Mouse (Mus musculus) embryonic facial prominence, embryonic 10.5 days (tissue): ENCODE data around the gene Gm49394. TPM values are rescaled to one million over a fixed set of nuclear protein-coding genes. Genes with fewer than 3 reads are reported as not detected.

ENCODE experiments used
- DNase-seq: peaks from one replicate; pipeline ENCODE4 v3.0.0-alpha.2; 2017; ENCODE audit warnings: low spot score
- H3K27ac ChIP-seq: fragments of 300-500 bp; sonication (generic); replicated peaks from 2 replicates; pipeline ENCODE4 v1.5.1; 2016; ENCODE audit warnings: mild to moderate bottlenecking
- H3K27me3 ChIP-seq: fragments of 300-500 bp; sonication (generic); replicated peaks from 2 replicates; pipeline ENCODE4 v1.6.1; 2016; ENCODE audit warnings: low read depth, mild to moderate bottlenecking; ENCODE audit not compliant: poor library complexity, severe bottlenecking
- H3K36me3 ChIP-seq: fragments of 300-500 bp; sonication (generic); replicated peaks from 2 replicates; pipeline ENCODE4 v1.6.1; 2016; ENCODE audit warnings: mild to moderate bottlenecking, moderate library complexity
- H3K4me1 ChIP-seq: fragments of 300-500 bp; sonication (generic); 2 replicates; pipeline ENCODE4 v1.6.1; 2016
- H3K4me3 ChIP-seq: fragments of 300-500 bp; sonication (generic); 2 replicates; pipeline ENCODE4 v1.5.1; 2016; ENCODE audit warnings: mild to moderate bottlenecking, moderate library complexity
- H3K9me3 ChIP-seq: fragments of 300-500 bp; sonication (generic); 2 replicates; pipeline ENCODE4 v1.6.1; 2016; ENCODE audit warnings: mild to moderate bottlenecking
- WGBS: fragments of 180-500 bp; shearing (Covaris S2); methylation state at CpG from one replicate; pipeline ENCODE4 v1.1.7; 2016; 5-methylcytosine and 5-hydroxymethylcytosine counted together
- polyA plus RNA-seq: library from polyadenylated mRNA; unstranded; fragments of >200 nt; fragmentation: Nextera tagmentation; extraction: Ambion mirVana; gene quantifications from 2 replicates; pipeline ENCODE4 v1.2.1, GENCODE M21; 2016

Gm49394 gene
- polyA plus RNA-seq, 1 experiment from 2014 or later, result not detected

DNA sequence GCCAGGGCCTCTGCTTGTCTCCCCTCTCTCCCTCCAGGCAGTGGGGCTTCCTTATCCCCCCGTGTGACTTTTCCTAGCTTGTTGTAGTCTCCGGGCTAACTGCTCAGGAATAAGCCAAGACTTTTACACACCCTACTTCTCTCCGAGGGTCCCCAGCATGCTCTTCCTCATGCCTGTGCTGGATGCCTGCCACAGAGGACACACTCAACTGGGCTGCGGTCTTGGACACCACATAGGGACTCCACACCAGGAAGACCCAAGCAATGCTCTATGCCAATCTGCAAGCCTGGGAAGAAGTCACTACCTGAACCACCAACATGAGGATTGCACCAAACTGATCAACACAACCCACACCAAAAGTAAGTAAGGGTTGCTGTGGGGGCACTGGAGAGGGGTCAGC, 3.6 kb downstream of the Gm49394 start:
- no peak overlapping the region for H3K4me3 ChIP-seq
- H3K27ac ChIP-seq, result peak overlapping the region; percentile 30
- peaks cover 67% of the 10 kb centered on the region for H3K27me3 ChIP-seq
- H3K4me1 ChIP-seq, result peaks cover 17% of the 10 kb centered on the region
- peaks cover 41% of the 10 kb centered on the region for H3K36me3 ChIP-seq
- peaks cover 30% of the 10 kb centered on the region for H3K9me3 ChIP-seq
- 80% methylated on average over 4 of the region's 4 CpGs for WGBS
- DNase-seq, result no peak

DNA sequence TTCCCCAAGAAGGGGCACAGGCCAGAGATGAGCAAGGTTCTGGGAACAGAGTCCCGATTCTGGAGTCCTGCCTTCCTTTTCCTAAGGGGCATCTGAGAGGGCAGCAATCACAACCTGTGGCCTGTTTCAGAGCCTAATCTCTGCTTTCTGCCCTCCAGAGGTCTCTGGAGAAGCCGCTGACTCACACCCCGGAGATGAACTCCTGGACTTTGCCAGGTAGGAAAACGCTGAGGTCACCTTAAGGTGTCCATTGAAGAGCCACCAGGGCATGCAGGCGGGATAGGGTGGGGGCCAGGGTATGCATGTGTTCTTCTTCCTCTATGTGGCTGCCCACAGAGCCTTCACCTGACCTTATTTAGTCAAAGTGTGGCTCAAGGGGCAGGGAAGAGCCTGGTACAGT, 4.4 kb downstream of the Gm49394 start:
- no peak for DNase-seq
- peaks cover 41% of the 10 kb centered on the region for H3K36me3 ChIP-seq
- H3K4me1 ChIP-seq, result peaks cover 25% of the 10 kb centered on the region
- H3K27ac ChIP-seq, result peak overlapping the region; percentile 35; the same call in 1 of the 2 replicates
- H3K27me3 ChIP-seq, result peaks cover 75% of the 10 kb centered on the region
- peaks cover 23% of the 10 kb centered on the region for H3K9me3 ChIP-seq
- 54% methylated on average over 5 of the region's 5 CpGs for WGBS
- H3K4me3 ChIP-seq, result peak overlapping the region; percentile 64; the same call in 1 of the 2 replicates

DNA sequence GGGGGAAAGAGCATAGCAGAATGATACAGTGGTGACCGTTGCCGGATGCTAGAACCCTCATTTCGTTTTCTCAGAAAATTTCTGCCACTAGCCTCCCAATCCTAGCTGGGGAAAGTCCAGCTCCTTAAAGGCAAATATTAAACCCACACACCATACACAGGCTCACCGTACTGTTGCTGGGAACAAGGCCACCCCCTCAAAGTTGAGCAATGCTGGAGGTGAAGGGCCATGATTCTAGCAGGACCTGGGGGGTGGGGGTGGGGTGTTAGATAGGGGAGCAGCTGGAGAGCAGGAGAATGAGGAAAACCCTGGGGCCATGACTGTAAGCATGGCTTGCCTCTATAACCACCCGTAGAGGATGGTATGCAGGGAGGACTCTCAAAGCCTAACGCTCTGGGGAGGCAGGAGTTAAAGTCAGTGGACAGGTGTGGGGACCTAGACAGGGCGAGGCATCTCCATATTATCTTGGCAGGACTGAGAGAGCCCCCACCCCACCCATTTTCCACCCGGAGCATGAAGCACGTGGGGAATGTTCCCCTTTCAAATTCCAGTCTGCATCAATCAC, 5.2 kb downstream of the Gm49394 start:
- 6% methylated on average over 9 of the region's 9 CpGs for WGBS
- peaks cover 36% of the 10 kb centered on the region for H3K36me3 ChIP-seq
- peaks cover 83% of the 10 kb centered on the region for H3K27me3 ChIP-seq
- no peak for DNase-seq
- H3K27ac ChIP-seq, result peak overlapping the region; percentile 81
- H3K9me3 ChIP-seq, result peaks cover 15% of the 10 kb centered on the region
- H3K4me3 ChIP-seq, result peak overlapping the region; percentile 64
- H3K4me1 ChIP-seq, result peaks cover 33% of the 10 kb centered on the region

DNA sequence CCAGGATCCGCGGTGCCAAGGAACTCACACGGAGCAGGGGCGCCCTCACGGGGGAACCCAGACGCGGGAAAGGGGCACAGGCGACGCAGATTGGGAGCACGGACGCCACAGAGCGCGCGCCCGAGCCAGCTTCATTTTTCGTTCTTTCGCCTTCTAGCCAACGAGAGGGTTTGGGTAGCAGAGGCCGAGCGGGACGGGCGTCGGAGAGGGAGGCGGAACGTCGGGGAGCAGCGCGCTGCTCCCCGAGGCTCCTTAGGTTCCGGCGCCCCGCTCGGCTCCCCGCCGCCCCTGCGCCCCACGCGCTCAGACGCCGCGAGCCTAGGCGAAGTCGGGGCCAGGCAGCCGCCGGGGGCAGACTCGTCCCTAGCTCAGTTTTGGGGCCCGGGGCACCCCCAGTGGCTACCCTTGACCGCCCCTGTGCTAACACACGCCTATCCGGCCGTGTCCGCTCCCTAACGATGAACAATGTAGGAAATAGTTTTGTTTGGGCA, 5.8 kb downstream of the Gm49394 start:
- WGBS, result under 1% methylated on average over 53 of the region's 53 CpGs
- Histone ChIP-seq H3K4me3 (peak overlapping the region; percentile 64), H3K27ac (peak overlapping the region; percentile 81), H3K36me3 (peaks cover 30% of the 10 kb centered on the region), H3K4me1 (peaks cover 39% of the 10 kb centered on the region), H3K27me3 (peaks cover 88% of the 10 kb centered on the region), H3K9me3 (peaks cover 10% of the 10 kb centered on the region)
- DNase-seq, result peak; percentile 69

DNA sequence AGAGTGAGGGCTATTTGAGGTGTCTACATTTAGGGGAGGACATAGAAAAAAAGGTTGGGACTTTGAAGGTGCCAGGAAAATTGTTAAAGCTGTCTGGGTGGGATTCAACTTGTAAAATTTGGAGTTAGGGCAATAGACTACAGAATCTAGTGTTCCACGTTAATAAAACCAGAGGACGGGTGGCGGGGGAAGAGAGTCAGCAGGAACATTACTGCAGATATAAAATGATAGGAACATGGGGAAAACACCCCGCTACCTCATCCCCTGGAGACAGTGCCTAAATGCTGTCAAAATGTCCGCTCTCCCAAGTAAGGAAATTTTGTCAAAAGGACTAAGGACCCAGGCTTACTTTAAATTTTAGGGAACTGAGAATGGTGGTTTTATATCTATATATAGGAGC, 6.6 kb downstream of the Gm49394 start:
- H3K4me3 ChIP-seq, result peak overlapping the region; percentile 64
- no peak for DNase-seq
- peaks cover 97% of the 10 kb centered on the region for H3K27me3 ChIP-seq

GRCm38 (mm10) chr7:142661811-142662210, 7.9 kb downstream of the Gm49394 start:
- Histone ChIP-seq H3K27ac (peak overlapping the region; percentile 89), H3K4me3 (peak overlapping the region; percentile 64), H3K4me1 (peaks cover 60% of the 10 kb centered on the region)

More for the DNA sequence above, 6.6 kb downstream of the Gm49394 start:
- Histone ChIP-seq H3K27ac (peak overlapping the region; percentile 61), H3K4me1 (peaks cover 47% of the 10 kb centered on the region), H3K36me3 (peaks cover 23% of the 10 kb centered on the region), H3K9me3 (peaks cover 3% of the 10 kb centered on the region)
- WGBS, result 7% methylated on average over 5 of the region's 5 CpGs

GRCm38 (mm10) chr7:142661046-142661445, 8.7 kb downstream of the Gm49394 start:
- under 1% methylated on average over 25 of the region's 25 CpGs for WGBS
- Histone ChIP-seq H3K27ac (peak overlapping the region; percentile 89), H3K27me3 (peaks cover 100% of the 10 kb centered on the region), H3K4me3 (peak overlapping the region; percentile 64), H3K4me1 (peaks cover 68% of the 10 kb centered on the region), H3K9me3 (no peaks in the 10 kb centered on the region), H3K36me3 (peaks cover 10% of the 10 kb centered on the region)
- DNase-seq, result no peak

More at GRCm38 (mm10) chr7:142661811-142662210, 7.9 kb downstream of the Gm49394 start:
- Histone ChIP-seq H3K27me3 (peaks cover 100% of the 10 kb centered on the region), H3K9me3 (no peaks in the 10 kb centered on the region), H3K36me3 (peaks cover 13% of the 10 kb centered on the region)
- no peak for DNase-seq

GRCm38 (mm10) chr7:142660651-142660945, 9.1 kb downstream of the Gm49394 start:
- peak; percentile 80 for DNase-seq
- H3K4me1 ChIP-seq, result peaks cover 72% of the 10 kb centered on the region
- WGBS, result under 1% methylated on average over 29 of the region's 29 CpGs
- peaks cover 100% of the 10 kb centered on the region for H3K27me3 ChIP-seq
- peak overlapping the region; percentile 89 for H3K27ac ChIP-seq
- no peaks in the 10 kb centered on the region for H3K9me3 ChIP-seq
- peaks cover 9% of the 10 kb centered on the region for H3K36me3 ChIP-seq
- peak overlapping the region; percentile 64 for H3K4me3 ChIP-seq

DNA sequence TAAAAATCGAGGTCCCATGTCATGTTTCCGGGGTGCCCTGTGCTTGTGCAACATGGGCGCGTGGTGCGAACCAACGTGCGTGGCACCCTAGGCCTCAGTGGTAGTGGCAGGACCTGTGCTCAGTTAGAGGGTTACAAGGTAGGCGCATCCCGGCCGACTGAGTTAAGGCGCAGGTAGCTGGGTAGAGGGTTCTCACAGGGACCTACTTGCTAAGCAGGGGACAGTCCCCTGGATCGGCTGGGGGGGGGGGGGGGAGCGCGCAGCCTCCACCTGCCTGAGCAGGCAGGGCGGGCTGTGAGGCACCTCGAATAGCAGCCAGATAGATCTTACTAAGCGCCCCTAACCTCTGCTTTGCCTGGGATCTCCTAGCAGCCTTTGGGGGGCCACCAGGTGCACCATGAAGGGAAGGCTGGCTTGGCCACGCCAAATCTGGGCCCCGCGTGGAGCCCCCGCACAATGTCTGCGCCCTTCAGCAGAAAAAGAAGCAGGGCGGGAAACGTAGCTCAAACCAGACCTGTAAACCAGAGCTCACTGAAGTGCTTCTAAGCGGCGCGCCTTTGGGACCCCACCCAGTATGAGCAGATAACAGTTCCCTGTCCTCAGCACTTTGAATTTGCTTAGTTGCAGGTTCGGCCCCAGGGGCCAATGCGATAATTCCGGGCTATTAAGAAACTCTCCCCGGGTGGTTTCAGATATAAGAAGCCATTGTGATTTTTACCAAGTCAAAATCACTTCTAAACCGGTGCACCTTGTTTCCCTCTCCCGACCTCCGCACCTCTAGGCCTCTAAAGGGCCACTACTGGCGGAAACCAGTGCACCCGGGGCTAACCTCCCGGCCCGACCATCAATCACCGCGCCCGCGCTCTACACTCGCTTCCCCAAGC, 9.7 kb downstream of the Gm49394 start:
- Histone ChIP-seq H3K27me3 (peaks cover 100% of the 10 kb centered on the region), H3K4me1 (peaks cover 75% of the 10 kb centered on the region), H3K9me3 (no peaks in the 10 kb centered on the region), H3K36me3 (peaks cover 15% of the 10 kb centered on the region), H3K27ac (peak overlapping the region; percentile 89), H3K4me3 (peak overlapping the region; percentile 64)
- peak; percentile 65 for DNase-seq
- under 1% methylated on average over 41 of the region's 43 CpGs for WGBS

DNA sequence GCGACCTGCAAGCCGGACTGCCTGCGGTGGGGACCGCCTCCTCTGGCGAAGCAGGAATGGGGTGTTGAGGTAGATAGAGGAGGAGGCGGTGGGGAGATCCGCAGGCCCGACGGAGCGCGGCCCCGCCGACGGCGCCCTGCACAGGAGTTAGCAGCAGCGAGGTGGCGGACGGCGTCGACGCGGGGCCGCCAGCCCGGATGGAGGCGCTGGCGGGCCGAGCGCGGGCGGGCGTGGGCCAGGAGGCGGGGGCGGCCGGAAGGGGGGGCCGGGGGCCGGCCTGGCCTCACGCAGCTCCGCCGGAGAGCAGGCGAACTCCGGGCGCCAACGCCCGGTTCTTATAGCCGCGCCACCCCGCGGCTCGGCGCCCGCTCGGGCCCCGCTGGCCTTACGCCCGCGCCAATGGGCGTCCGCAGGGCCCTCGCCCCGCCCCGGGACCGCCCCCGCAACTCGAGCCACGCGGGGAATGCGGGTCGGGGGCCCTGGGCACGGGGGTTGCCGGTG, 10.5 kb downstream of the Gm49394 start:
- H3K27ac ChIP-seq, result peak overlapping the region; percentile 89
- no peaks in the 10 kb centered on the region for H3K9me3 ChIP-seq
- H3K36me3 ChIP-seq, result peaks cover 23% of the 10 kb centered on the region
- H3K27me3 ChIP-seq, result peaks cover 100% of the 10 kb centered on the region
- peak overlapping the region; percentile 64 for H3K4me3 ChIP-seq
- WGBS, result 1% methylated on average over 69 of the region's 70 CpGs
- H3K4me1 ChIP-seq, result peaks cover 76% of the 10 kb centered on the region
- peak; percentile 80 for DNase-seq

DNA sequence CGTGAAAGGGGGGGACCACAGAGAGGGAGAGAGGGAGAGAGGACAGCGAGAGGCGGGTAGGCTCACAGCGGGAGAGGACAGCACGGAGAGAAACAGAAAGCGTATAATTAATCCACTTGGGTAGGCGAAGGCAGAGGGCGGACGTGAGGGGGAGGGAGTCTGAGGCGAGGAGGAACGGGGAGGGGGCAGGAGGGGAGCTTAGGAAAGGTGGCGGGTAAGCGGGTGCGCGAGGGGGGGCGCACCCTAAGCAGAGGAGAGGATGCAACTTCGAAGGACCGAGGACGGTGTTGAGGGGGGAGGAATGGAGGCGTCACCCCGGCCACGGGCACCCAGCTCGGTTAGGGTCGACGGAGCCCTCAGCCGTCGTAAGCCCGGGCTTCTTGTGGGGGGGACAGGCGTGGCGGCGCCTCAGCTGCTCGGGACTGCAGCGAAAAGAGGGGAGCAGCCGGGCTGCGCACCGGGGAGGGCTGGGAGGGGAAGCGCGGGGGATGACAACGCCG, 11.0 kb downstream of the Gm49394 start:
- Histone ChIP-seq H3K36me3 (peaks cover 28% of the 10 kb centered on the region), H3K4me3 (peak overlapping the region; percentile 64), H3K4me1 (peaks cover 76% of the 10 kb centered on the region), H3K9me3 (no peaks in the 10 kb centered on the region), H3K27me3 (peaks cover 100% of the 10 kb centered on the region), H3K27ac (peak overlapping the region; percentile 89)
- DNase-seq, result peak; percentile 58
- WGBS, result under 1% methylated on average over 40 of the region's 40 CpGs

- peak overlapping the region; percentile 89 for H3K27ac ChIP-seq
- peak; percentile 57 for DNase-seq
- H3K27me3 ChIP-seq, result peaks cover 100% of the 10 kb centered on the region
- peaks cover 33% of the 10 kb centered on the region for H3K36me3 ChIP-seq
- peaks cover 77% of the 10 kb centered on the region for H3K4me1 ChIP-seq
- WGBS, result under 1% methylated on average over 34 of the region's 34 CpGs
- H3K9me3 ChIP-seq, result no peaks in the 10 kb centered on the region
- H3K4me3 ChIP-seq, result peak overlapping the region; percentile 64
Observed at GRCm38 (mm10) chr7:142657821-142658614, 11.7 kb downstream of the Gm49394 start.
